Mouse (Mus musculus): ENCODE results near the gene Mical2.

- TF ChIP-seq TAL1 (IDR thresholded peaks at IDR 0.05; ENCODE audit: low read length) (no peak), GATA1 (IDR thresholded peaks at IDR 0.05; ENCODE audit: low read length) (no peak)
Measured at GRCm38 (mm10) chr7:112202843-112203242, 22.8 kb upstream of the Mical2 start.

All from erythroblast, embryonic 14.5 days (primary cell).